Mouse (Mus musculus) E14TG2a.4 (cell line): ENCODE measurements around the gene Nup50.

Experiments
- CTCF ChIP-seq: conservative IDR thresholded peaks from 2 replicates; pipeline ENCODE4 v1.5.1; 2014; ENCODE audit warnings: low read length
- NANOG ChIP-seq: IDR thresholded peaks from 2 replicates; pipeline ENCODE4 v1.6.1; 2014; ENCODE audit warnings: borderline replicate concordance, low read length, mixed read lengths
- POU5F1 ChIP-seq: IDR thresholded peaks from 2 replicates; pipeline ENCODE4 v1.6.1; 2014; ENCODE audit warnings: low read length, borderline replicate concordance

DNA sequence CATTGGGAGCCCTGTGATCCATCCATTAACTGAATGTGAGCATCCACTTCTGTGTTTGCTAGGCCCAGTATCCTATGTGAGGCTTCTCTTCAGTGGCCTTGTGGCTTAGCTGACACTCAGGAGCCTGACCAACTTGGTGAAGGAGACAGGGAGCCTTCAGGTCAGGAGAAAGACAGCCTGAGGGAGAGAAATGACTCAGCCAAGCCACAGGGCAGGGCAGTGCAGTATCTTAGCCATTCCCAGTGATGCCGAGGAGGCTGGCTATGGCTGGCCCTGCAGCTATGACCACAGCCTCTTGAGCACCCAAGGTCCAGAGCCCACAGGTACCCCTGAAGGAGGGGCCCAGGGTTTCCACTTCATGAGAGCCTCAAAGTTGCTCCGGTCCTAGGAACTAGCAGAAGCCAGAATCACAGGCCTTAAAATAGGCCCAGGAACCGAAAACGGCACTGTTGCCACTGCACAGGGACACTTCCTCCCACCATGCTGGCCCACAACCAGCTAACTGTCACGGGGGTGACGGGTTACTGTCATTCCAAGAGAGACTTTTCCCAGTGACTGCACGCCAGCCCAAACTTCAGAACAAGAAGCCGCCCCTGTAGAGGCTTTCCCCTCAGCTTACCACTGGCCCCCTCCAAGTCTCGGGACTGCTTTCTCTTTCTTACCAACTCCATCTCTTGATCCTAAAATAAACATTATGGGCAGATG is 58.5 kb downstream of the Nup50 start:
- TF ChIP-seq CTCF (no peak), POU5F1 (no peak), NANOG (no peak)
